Comparison of ENCODE assay signal across 8 mouse cellular contexts in the genomic region with DNA sequence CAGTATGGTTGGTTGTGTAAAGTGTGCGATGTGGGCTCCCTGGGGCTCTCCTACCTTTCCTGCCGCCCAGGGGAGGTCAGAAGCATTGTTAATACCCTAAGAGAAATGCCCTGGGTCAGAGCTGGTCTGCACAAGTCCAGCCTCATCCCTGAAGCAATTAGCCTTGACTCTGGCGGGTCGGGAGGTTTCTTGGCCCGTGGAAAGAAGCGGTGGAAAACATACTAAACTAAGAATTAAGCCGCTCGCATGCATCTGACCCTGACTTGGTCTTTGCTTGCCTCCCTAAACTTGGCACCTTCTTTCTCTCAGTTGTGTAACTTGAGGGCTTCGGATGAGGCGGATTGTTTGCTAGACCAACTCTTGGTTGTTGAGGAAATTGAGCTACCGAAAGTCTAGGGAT. TPM values are rescaled to one million over a fixed set of nuclear protein-coding genes. Genes with fewer than 3 reads are reported as not detected.
DNase-seq lines count a peak whose midpoint lies in the region; ATAC-seq lines count a peak whose summit lies in the region.

No protein-coding gene starts in this region.

- ATAC-seq in neural tube, embryonic 11.5 days (ENCODE audit: insufficient read depth, low FRiP score, low TSS enrichment), result no peak

- H3K27me3 ChIP-seq in neural tube, embryonic 11.5 days (ENCODE audit: control insufficient read depth, insufficient read depth, low read length), result no peaks in the 10 kb centered on the region

- peak overlapping the region; percentile 98 for H3K4me3 ChIP-seq in neural tube, embryonic 11.5 days (ENCODE audit: low read depth, low read length)

- H3K9ac ChIP-seq in neural tube, embryonic 11.5 days (ENCODE audit: low read length), result peak overlapping the region; percentile 91

- H3K36me3 ChIP-seq in neural tube, embryonic 11.5 days (ENCODE audit: control insufficient read depth, insufficient read depth, low read length), result no peaks in the 10 kb centered on the region

- H3K27ac ChIP-seq in neural tube, embryonic 11.5 days (ENCODE audit: low read depth, low read length), result peak overlapping the region; percentile 94; the same call in 1 of the 2 replicates

- H3K9me3 ChIP-seq in neural tube, embryonic 11.5 days (ENCODE audit: control insufficient read depth, low read length), result no peaks in the 10 kb centered on the region

- DNase-seq in gastrocnemius, postnatal 10 days, result peak; percentile 7
- DNase-seq in gastrocnemius, adult 8-10 months (ENCODE audit: low spot score in 2 of 2), result no peak
- DNase-seq in Muller cell, postnatal 12 days (ENCODE audit: inconsistent ontology term), result peak; percentile 25
- peak; percentile 8 for DNase-seq in heart, adult 8-10 months (ENCODE audit: low spot score)
- DNase-seq in kidney, postnatal 10 days, result peak; percentile 22
- no peak for DNase-seq in neural tube, embryonic 11.5 days (ENCODE audit: low spot score)
- no peak for DNase-seq in thymus, postnatal 25 days
- no peak for DNase-seq in spleen, postnatal 14 days (ENCODE audit: low spot score in 2 of 2)

- 26% methylated on average over 11 of the region's 11 CpGs for WGBS in neural tube, embryonic 11.5 days

- H3K4me1 ChIP-seq in neural tube, embryonic 11.5 days (ENCODE audit: control insufficient read depth, insufficient read depth, low read length), result peaks cover 10% of the 10 kb centered on the region; the same call in 1 of the 2 replicates

- H3K4me2 ChIP-seq in neural tube, embryonic 11.5 days (ENCODE audit: low read depth), result peak overlapping the region; percentile 84

RNA-seq across cellular contexts. Expression of a gene that starts 1.8 kb away (rescaled TPM):
- total RNA-seq in gastrocnemius, postnatal 10 days (2021), result 10 to 100 TPM; 21.5 to 33.6 TPM
- total RNA-seq in gastrocnemius, adult 8-10 months (2022), result 10 to 100 TPM; 12.6 to 18.0 (median 16.6) TPM
- total RNA-seq in heart, adult 8-10 months (2022), result 10 to 100 TPM; 20.7 to 25.6 (median 24.0) TPM
- polyA plus RNA-seq in neural tube, embryonic 11.5 days (2014; fragmentation: Nextera tagmentation; extraction: Ambion mirVana), result 50.1 and 52.9 TPM in 2 replicates

Comparison
In these comparisons a context has a peak if more than half of its experiments do, and no peak if none do; other contexts are left out.
1. DNase-seq: peak in gastrocnemius, postnatal 10 days (single experiment), Muller cell, postnatal 12 days (single experiment), heart, adult 8-10 months (single experiment) and kidney, postnatal 10 days (single experiment); none in gastrocnemius, adult 8-10 months (0 of 2), neural tube, embryonic 11.5 days (single experiment), thymus, postnatal 25 days (single experiment) and spleen, postnatal 14 days (0 of 2).